Mouse (Mus musculus) hindbrain, embryonic 12.5 days (tissue): ENCODE measurements around the gene Snupn. TPM values are rescaled to one million over a fixed set of nuclear protein-coding genes. Genes with fewer than 3 reads are reported as not detected.
A peak's percentile ranks its signal among the peaks of the same experiment; 100 is the strongest.

Experiments used
- ATAC-seq: fragments of 200-750 bp; cut with Nextera tagmentation; 2 replicates; pipeline ENCODE4 v1.8.0; 2017; ENCODE audit warnings: moderate TSS enrichment; ENCODE audit not compliant: low FRiP score
- H3K27ac ChIP-seq: fragments of 300-500 bp; sonication (generic); 2 replicates; pipeline ENCODE4 v1.5.1; 2016; ENCODE audit warnings: mild to moderate bottlenecking
- H3K27me3 ChIP-seq: fragments of 300-500 bp; sonication (generic); 2 replicates; pipeline ENCODE4 v1.6.1; 2016; ENCODE audit warnings: mild to moderate bottlenecking
- H3K36me3 ChIP-seq: fragments of 300-500 bp; sonication (generic); 2 replicates; pipeline ENCODE4 v1.6.1; 2016; ENCODE audit warnings: mild to moderate bottlenecking
- H3K4me1 ChIP-seq: fragments of 300-500 bp; sonication (generic); 2 replicates; pipeline ENCODE4 v1.6.1; 2016
- H3K4me2 ChIP-seq: fragments of 300-500 bp; sonication (generic); replicated peaks from 2 replicates; pipeline ENCODE4 v1.6.1; 2016; ENCODE audit warnings: mild to moderate bottlenecking
- H3K4me3 ChIP-seq: fragments of 300-500 bp; sonication (generic); 2 replicates; pipeline ENCODE4 v1.5.1; 2016; ENCODE audit warnings: mild to moderate bottlenecking
- H3K9ac ChIP-seq: fragments of 300-500 bp; sonication (generic); 2 replicates; pipeline ENCODE4 v1.6.1; 2016; ENCODE audit warnings: mild to moderate bottlenecking, moderate library complexity
- H3K9me3 ChIP-seq: fragments of 300-500 bp; sonication (generic); replicated peaks from 2 replicates; pipeline ENCODE4 v1.6.1; 2016; ENCODE audit warnings: mild to moderate bottlenecking
- WGBS: fragments of 180-500 bp; shearing (Covaris S2); methylation state at CpG from one replicate; pipeline ENCODE4 v1.1.7; 2016; 5-methylcytosine and 5-hydroxymethylcytosine counted together
- polyA plus RNA-seq: library from polyadenylated mRNA; unstranded; fragments of >200 nt; fragmentation: Nextera tagmentation; extraction: Ambion mirVana; gene quantifications from 2 replicates; pipeline ENCODE4 v1.2.1, GENCODE M21; 2016

The Snupn gene
- polyA plus RNA-seq, 1 experiment from 2014 or later, result 24.7 TPM

DNA sequence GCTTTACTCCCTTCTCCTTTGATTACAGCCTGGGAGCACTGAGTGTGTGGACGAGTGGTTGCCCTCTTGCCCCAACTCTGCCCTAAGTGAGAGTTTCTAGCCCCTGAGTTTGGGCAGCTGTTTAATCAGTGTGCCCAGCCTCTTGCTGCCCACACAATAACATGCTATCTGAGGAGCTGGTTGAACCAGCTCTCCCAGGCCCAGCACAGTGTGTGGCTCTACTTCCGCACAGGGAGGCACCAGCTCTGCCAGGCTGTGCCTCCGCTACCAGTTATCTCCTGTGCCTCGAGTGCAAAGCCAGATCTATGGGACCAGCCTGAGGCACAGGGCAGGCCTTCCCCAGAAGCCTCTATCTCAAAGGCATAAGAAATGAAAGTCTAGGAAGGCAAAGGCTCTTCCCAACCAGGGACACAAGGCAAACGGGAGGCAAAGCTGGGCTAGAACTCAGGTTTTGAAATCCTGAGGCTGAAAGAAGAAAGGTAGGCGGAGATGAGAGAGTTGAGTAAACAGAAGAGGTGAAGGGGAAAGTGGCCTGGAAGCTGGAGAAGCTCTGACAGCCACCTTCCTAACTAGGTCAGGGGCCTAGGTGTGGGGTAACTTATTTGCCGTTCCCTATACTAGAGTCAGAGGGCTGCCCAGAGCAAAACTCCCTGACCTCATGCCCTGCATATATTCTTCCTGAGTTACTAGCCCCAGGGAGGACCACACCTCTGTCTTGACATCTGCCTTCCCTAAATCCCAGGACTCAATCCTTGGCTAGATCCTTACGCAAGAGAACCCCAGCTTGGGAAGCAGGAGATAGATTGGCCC, 26.6 kb upstream of the Snupn start:
- no peak for ATAC-seq
- Histone ChIP-seq H3K27me3 (0 out of 2 replicates have a peak, but pooled peaks cover 4% of the 10 kb centered on the region), H3K9ac (peak overlapping the region; percentile 33), H3K36me3 (0 out of 2 replicates have a peak, but pooled peaks cover 15% of the 10 kb centered on the region), H3K9me3 (no peaks in the 10 kb centered on the region), H3K4me1 (peaks cover 53% of the 10 kb centered on the region), H3K4me3 (peak overlapping the region; percentile 18; the same call in 1 of the 2 replicates), H3K4me2 (peak overlapping the region; percentile 81), H3K27ac (no peak overlapping the region)
- WGBS, result 73% methylated on average over 8 of the region's 8 CpGs

GRCm38 (mm10) chr9:56924651-56925027, 26.0 kb upstream of the Snupn start:
- H3K27ac ChIP-seq, result no peak overlapping the region

DNA sequence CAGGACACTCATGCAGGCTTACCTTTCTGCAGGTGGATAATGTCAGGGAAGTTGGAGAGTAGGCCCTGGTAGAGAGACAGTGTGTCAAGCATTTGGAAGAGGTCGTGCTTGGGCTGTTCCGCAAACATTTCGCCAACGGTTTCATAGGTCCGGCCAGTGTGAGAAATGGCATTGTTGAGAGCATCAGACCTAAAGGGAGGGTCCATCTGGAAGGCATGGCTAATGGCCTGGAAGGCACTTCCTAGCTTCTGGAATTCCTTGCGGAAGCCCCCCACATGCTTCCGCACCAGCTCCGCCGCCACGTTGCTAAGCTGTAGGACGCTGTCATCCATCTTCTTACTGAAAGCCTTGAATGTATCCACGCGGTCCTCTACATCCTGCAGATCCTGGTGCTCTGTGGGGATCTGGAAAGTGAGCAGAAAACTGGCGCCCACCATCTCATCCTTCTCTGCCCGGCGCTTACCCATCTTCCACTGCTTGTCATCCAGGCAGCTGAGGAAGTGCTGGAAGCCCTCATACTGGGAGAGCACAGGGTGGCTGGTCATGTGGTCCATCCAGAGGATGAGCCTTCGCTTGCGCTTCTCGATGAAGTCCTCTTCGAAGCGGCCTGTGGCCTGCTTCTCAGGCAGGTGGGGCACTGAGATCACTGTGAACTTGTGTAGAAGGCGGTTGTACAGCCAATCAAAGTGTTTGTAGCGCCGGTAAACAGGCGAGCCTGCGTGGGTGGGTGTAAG, 25.2 kb upstream of the Snupn start:
- H3K27me3 ChIP-seq, result 0 out of 2 replicates have a peak, but pooled peaks cover 8% of the 10 kb centered on the region
- H3K4me2 ChIP-seq, result peak overlapping the region; percentile 81
- no peaks in the 10 kb centered on the region for H3K9me3 ChIP-seq
- WGBS, result 79% methylated on average over 26 of the region's 26 CpGs
- peak overlapping the region; percentile 37; the same call in 1 of the 2 replicates for H3K9ac ChIP-seq
- H3K4me3 ChIP-seq, result peak overlapping the region; percentile 18
- no peak for ATAC-seq
- peaks cover 53% of the 10 kb centered on the region for H3K4me1 ChIP-seq
- no peak overlapping the region for H3K27ac ChIP-seq
- 0 out of 2 replicates have a peak, but pooled peaks cover 11% of the 10 kb centered on the region for H3K36me3 ChIP-seq

More at GRCm38 (mm10) chr9:56924651-56925027, 26.0 kb upstream of the Snupn start:
- peak overlapping the region; percentile 2 for H3K9ac ChIP-seq
- 0 out of 2 replicates have a peak, but pooled peaks cover 8% of the 10 kb centered on the region for H3K27me3 ChIP-seq
- H3K4me2 ChIP-seq, result peak overlapping the region; percentile 81
- H3K4me3 ChIP-seq, result peak overlapping the region; percentile 18
- WGBS, result 29% methylated on average over 7 of the region's 7 CpGs
- ATAC-seq, result no peak
- H3K4me1 ChIP-seq, result peaks cover 53% of the 10 kb centered on the region
- 0 out of 2 replicates have a peak, but pooled peaks cover 15% of the 10 kb centered on the region for H3K36me3 ChIP-seq
- no peaks in the 10 kb centered on the region for H3K9me3 ChIP-seq

DNA sequence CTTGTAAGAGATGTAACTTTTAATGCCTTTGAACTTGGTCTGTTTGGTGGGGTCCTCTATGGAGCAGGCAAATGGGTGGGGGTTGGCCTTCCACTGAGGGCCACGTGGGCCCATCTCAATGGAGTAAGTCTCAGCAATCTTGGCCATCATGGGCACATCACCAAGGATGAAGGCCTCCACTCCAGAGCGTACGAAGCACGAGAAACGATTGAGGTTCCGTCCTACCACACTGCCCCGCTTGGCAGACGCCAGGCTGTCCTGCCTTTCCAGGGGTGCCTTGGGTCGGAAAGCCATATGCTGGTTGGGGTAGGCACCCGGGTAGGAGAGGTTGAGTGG, 24.7 kb upstream of the Snupn start:
- Histone ChIP-seq H3K27me3 (0 out of 2 replicates have a peak, but pooled peaks cover 8% of the 10 kb centered on the region), H3K4me2 (0 out of 2 replicates have a peak overlapping the region, but pooled peaks have one; percentile 81), H3K4me3 (no peak overlapping the region), H3K4me1 (peaks cover 53% of the 10 kb centered on the region), H3K27ac (no peak overlapping the region), H3K9ac (no peak overlapping the region), H3K9me3 (no peaks in the 10 kb centered on the region), H3K36me3 (0 out of 2 replicates have a peak, but pooled peaks cover 9% of the 10 kb centered on the region)
- 92% methylated on average over 10 of the region's 10 CpGs for WGBS
- ATAC-seq, result no peak

DNA sequence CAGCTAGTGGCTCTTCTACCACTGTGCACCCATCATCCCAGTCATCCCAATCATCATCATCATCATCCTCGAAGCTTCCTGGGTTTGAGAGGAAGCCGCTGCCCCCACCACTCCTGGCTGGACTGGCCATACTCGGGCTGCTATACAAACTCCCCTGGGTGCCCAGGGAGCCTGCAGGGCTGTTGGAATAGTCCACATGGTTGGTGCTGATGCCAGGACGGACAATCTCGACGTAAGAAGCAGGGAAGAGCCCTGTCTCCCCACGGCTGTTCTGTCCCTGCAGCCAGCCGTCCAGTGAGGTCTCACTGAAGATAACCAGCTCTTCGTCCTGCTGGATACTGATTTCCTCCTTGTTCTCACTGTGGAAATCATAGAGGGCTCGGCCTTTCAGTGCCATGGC, 24.3 kb upstream of the Snupn start:
- H3K9ac ChIP-seq, result no peak overlapping the region
- no peak overlapping the region for H3K27ac ChIP-seq
- peak overlapping the region; percentile 65 for H3K4me3 ChIP-seq
- WGBS, result 80% methylated on average over 10 of the region's 10 CpGs
- H3K36me3 ChIP-seq, result 0 out of 2 replicates have a peak, but pooled peaks cover 6% of the 10 kb centered on the region
- no peak for ATAC-seq
- no peaks in the 10 kb centered on the region for H3K9me3 ChIP-seq
- H3K27me3 ChIP-seq, result 0 out of 2 replicates have a peak, but pooled peaks cover 8% of the 10 kb centered on the region
- H3K4me2 ChIP-seq, result peak overlapping the region; percentile 81
- H3K4me1 ChIP-seq, result peaks cover 53% of the 10 kb centered on the region

DNA sequence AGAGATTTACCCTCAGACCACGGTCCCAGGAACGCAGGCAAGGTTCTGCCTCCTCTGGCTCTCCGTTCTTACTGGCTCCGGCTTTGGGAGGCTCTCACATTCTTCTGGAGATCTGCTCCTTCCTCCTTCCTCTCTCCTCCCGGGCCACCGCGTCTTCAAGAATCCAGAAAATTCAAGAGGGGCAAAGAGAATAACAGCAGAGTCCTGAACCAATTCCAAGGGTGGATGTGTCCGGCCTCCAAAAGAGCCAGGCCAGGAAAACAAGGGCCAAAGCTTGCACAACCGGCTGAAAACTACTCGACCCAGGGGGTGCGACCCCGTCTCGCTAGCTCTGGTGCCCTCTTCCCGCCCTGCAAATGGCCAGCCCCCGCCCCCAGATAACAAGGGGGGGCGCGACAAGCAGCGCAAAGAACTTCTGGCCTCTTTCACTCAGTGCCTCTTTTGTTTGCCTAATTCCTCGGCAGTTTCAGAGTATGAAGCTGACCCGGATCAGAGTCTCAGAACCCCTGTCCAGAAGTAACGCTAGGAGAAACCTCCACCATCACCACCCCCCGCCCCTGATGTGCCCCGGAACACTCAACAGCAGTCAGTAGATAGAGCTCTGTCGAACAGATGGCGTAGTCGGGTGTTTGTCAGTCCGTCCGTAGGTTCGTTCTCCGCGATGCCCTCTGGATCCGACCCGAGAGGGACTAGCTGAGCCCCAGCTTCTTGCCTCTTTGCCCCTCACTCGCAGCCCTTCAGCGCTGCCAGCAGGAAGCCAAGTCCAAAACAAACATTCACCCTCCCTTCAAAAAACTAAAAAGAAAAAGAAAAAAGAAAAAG, 23.3 kb upstream of the Snupn start:
- Histone ChIP-seq H3K27ac (peak overlapping the region; percentile 88), H3K27me3 (0 out of 2 replicates have a peak, but pooled peaks cover 8% of the 10 kb centered on the region), H3K9me3 (no peaks in the 10 kb centered on the region), H3K4me1 (peaks cover 53% of the 10 kb centered on the region), H3K4me3 (peak overlapping the region; percentile 65), H3K4me2 (peak overlapping the region; percentile 81), H3K9ac (peak overlapping the region; percentile 73), H3K36me3 (no peaks in the 10 kb centered on the region)
- WGBS, result under 1% methylated on average over 35 of the region's 35 CpGs
- ATAC-seq, result peak; percentile 26; the same call in 1 of the 2 replicates

GRCm38 (mm10) chr9:56928041-56928811, 22.5 kb upstream of the Snupn start, which contains the start of gene Snx33:
Gene Snx33, minus strand, starts transcription at chr9:56928371.
- under 1% methylated on average over 49 of the region's 50 CpGs for WGBS

GRCm38 (mm10) chr9:56929496-56929895, 21.2 kb upstream of the Snupn start:
- Histone ChIP-seq H3K4me2 (no peak overlapping the region), H3K4me1 (peaks cover 37% of the 10 kb centered on the region), H3K9ac (no peak overlapping the region), H3K27me3 (0 out of 2 replicates have a peak, but pooled peaks cover 8% of the 10 kb centered on the region), H3K36me3 (no peaks in the 10 kb centered on the region), H3K9me3 (no peaks in the 10 kb centered on the region), H3K27ac (no peak overlapping the region), H3K4me3 (no peak overlapping the region)
- 75% methylated on average over 4 of the region's 4 CpGs for WGBS
- no peak for ATAC-seq

More at GRCm38 (mm10) chr9:56928041-56928811, 22.5 kb upstream of the Snupn start, which contains the start of gene Snx33:
- Histone ChIP-seq H3K36me3 (no peaks in the 10 kb centered on the region), H3K9me3 (no peaks in the 10 kb centered on the region), H3K4me2 (peak within 1 kb of the TSS; percentile 81), H3K4me1 (peaks cover 49% of the 10 kb centered on the region), H3K9ac (peak within 1 kb of the TSS; percentile 73), H3K27ac (peak within 1 kb of the TSS; percentile 88), H3K4me3 (peak within 1 kb of the TSS; percentile 65), H3K27me3 (0 out of 2 replicates have a peak, but pooled peaks cover 8% of the 10 kb centered on the region)
- peak; percentile 75 for ATAC-seq

DNA sequence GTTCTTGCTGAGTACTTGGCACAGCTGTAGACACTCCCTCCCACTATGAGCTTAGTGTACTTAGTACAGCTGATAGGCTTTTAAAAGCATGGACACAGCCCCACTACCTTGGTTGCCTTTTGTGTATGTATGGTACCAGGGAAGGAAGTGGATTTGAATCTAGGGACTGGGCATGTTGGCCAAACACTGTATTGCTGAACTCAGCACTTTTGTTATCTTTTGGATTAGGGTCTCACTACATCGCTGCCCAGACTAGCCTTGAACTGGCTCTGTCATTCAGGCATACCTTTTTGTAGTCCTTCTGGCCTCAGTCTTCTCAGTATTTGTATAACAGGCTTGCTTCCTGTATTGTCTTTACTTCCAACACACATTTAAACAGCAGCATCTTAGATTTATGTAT, 20.1 kb upstream of the Snupn start:
- H3K9ac ChIP-seq, result no peak overlapping the region

GRCm38 (mm10) chr9:56936861-56937222, 13.8 kb upstream of the Snupn start:
- H3K4me3 ChIP-seq, result peak overlapping the region; percentile 85
- peak overlapping the region; percentile 91 for H3K4me2 ChIP-seq
- peaks cover 15% of the 10 kb centered on the region for H3K4me1 ChIP-seq
- peak overlapping the region; percentile 38; the same call in 1 of the 2 replicates for H3K9ac ChIP-seq
- no peaks in the 10 kb centered on the region for H3K9me3 ChIP-seq
- H3K27me3 ChIP-seq, result no peaks in the 10 kb centered on the region
- no peaks in the 10 kb centered on the region for H3K36me3 ChIP-seq
- 0 out of 2 replicates have a peak, but pooled peaks have one; percentile 5 for ATAC-seq
- H3K27ac ChIP-seq, result no peak overlapping the region
- 18% methylated on average over 6 of the region's 6 CpGs for WGBS

More for the DNA sequence above, 20.1 kb upstream of the Snupn start:
- Histone ChIP-seq H3K4me3 (no peak overlapping the region), H3K9me3 (no peaks in the 10 kb centered on the region), H3K4me1 (peaks cover 26% of the 10 kb centered on the region), H3K4me2 (no peak overlapping the region), H3K27ac (no peak overlapping the region), H3K36me3 (no peaks in the 10 kb centered on the region), H3K27me3 (0 out of 2 replicates have a peak, but pooled peaks cover 8% of the 10 kb centered on the region)
- WGBS, result 81% methylated on average over 1 of the region's 1 CpGs
- ATAC-seq, result no peak
